In the genomic region with DNA sequence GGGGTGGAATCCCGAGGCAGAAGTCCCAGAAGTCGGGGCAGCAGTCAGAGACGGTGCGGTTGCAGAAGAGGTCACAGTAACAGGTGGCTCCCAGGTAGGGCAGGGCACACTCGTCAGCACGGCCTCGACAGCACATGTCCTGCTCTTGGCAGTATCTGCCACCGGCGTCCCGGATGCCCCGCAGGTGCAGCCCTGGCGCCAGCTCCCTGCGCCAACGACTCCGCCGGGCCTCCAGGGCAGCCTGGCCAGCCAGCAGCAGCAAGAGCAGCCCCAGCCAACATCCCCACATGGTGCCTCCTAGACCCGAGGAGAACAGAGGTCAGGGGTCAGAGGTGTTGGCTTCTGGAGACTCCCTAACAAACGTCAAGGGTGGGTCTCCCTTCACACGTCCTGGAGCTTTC, we compare ENCODE assay signal across 8 mouse cellular contexts. TPM values are rescaled to one million over a fixed set of nuclear protein-coding genes. Genes with fewer than 3 reads are reported as not detected.
DNase-seq lines count a peak whose midpoint lies in the region; ATAC-seq lines count a peak whose summit lies in the region.
"Had no signal": no experiment of that assay in that cellular context is flagged by ENCODE, and none has a peak within 500 bp of the region (broad histone marks: within the 10 kb centered on the region; RNA-seq: fewer than 3 reads in every experiment).

No protein-coding gene starts in this region.

- no peaks in the 10 kb centered on the region for H3K36me3 ChIP-seq in neural tube, embryonic 11.5 days (ENCODE audit: control insufficient read depth, insufficient read depth, low read length)
- no peaks in the 10 kb centered on the region for H3K36me3 ChIP-seq in embryonic facial prominence, embryonic 15.5 days
- H3K36me3 ChIP-seq in kidney, embryonic 15.5 days, result no peaks in the 10 kb centered on the region
- no peaks in the 10 kb centered on the region for H3K36me3 ChIP-seq in stomach, embryonic 15.5 days
- H3K36me3 ChIP-seq in forebrain, embryonic 14.5 days (ENCODE audit: control insufficient read depth, insufficient read depth, low read length), result no peaks in the 10 kb centered on the region

- H3K4me2 ChIP-seq in neural tube, embryonic 11.5 days (ENCODE audit: low read depth), result peak overlapping the region; percentile 22; the same call in 1 of the 2 replicates
- peak overlapping the region; percentile 55 for H3K4me2 ChIP-seq in embryonic facial prominence, embryonic 15.5 days (replicated peaks)
- peak overlapping the region; percentile 70 for H3K4me2 ChIP-seq in kidney, embryonic 15.5 days
- peak overlapping the region; percentile 70 for H3K4me2 ChIP-seq in stomach, embryonic 15.5 days
- no peak overlapping the region for H3K4me2 ChIP-seq in forebrain, embryonic 14.5 days (ENCODE audit: low read length)

- peaks cover 11% of the 10 kb centered on the region; the same call in 1 of the 2 replicates for H3K4me1 ChIP-seq in neural tube, embryonic 11.5 days (ENCODE audit: control insufficient read depth, insufficient read depth, low read length)
- peaks cover 54% of the 10 kb centered on the region for H3K4me1 ChIP-seq in embryonic facial prominence, embryonic 15.5 days
- H3K4me1 ChIP-seq in kidney, embryonic 15.5 days, result peaks cover 81% of the 10 kb centered on the region
- H3K4me1 ChIP-seq in stomach, embryonic 15.5 days, result peaks cover 51% of the 10 kb centered on the region
- H3K4me1 ChIP-seq in forebrain, embryonic 14.5 days (ENCODE audit: control insufficient read depth, insufficient read depth, low read length), result peaks cover 9% of the 10 kb centered on the region

- no peak overlapping the region for H3K9ac ChIP-seq in neural tube, embryonic 11.5 days (ENCODE audit: low read length)
- H3K9ac ChIP-seq in embryonic facial prominence, embryonic 15.5 days, result no peak overlapping the region
- 0 out of 2 replicates have a peak overlapping the region, but pooled peaks have one; percentile 5 for H3K9ac ChIP-seq in kidney, embryonic 15.5 days
- H3K9ac ChIP-seq in stomach, embryonic 15.5 days, result peak overlapping the region; percentile 19
- no peak overlapping the region for H3K9ac ChIP-seq in forebrain, embryonic 14.5 days (ENCODE audit: low read length)

- DNase-seq in neural tube, embryonic 11.5 days (ENCODE audit: low spot score), result no peak
- no peak for DNase-seq in neural tube, embryonic 10.5 days (ENCODE audit: extremely low spot score, low spot score)
- DNase-seq in forebrain, embryonic 14.5 days (ENCODE audit: low spot score), result no peak
- no peak for DNase-seq in right cerebral cortex, postnatal 36 days (ENCODE audit: low spot score in 2 of 2)

- WGBS in neural tube, embryonic 11.5 days, result 48% methylated on average over 19 of the region's 19 CpGs
- 37% methylated on average over 19 of the region's 19 CpGs for WGBS in embryonic facial prominence, embryonic 15.5 days
- WGBS in kidney, embryonic 15.5 days, result 43% methylated on average over 19 of the region's 19 CpGs
- WGBS in stomach, embryonic 15.5 days, result 43% methylated on average over 19 of the region's 19 CpGs
- WGBS in forebrain, embryonic 14.5 days, result 52% methylated on average over 19 of the region's 19 CpGs

- no peak overlapping the region for H3K27ac ChIP-seq in neural tube, embryonic 11.5 days (ENCODE audit: low read depth, low read length)
- no peak overlapping the region for H3K27ac ChIP-seq in embryonic facial prominence, embryonic 15.5 days (replicated peaks)
- peak overlapping the region; percentile 45; the same call in 1 of the 2 replicates for H3K27ac ChIP-seq in kidney, embryonic 15.5 days
- peak overlapping the region; percentile 80 for H3K27ac ChIP-seq in stomach, embryonic 15.5 days
- no peak overlapping the region for H3K27ac ChIP-seq in forebrain, embryonic 14.5 days (ENCODE audit: low read depth, low read length)

- H3K9me3 ChIP-seq in neural tube, embryonic 11.5 days (ENCODE audit: control insufficient read depth, low read length), result no peaks in the 10 kb centered on the region
- H3K9me3 ChIP-seq in embryonic facial prominence, embryonic 15.5 days (replicated peaks), result no peaks in the 10 kb centered on the region
- no peaks in the 10 kb centered on the region for H3K9me3 ChIP-seq in kidney, embryonic 15.5 days (replicated peaks)
- no peaks in the 10 kb centered on the region for H3K9me3 ChIP-seq in stomach, embryonic 15.5 days
- H3K9me3 ChIP-seq in forebrain, embryonic 14.5 days (replicated peaks; ENCODE audit: control insufficient read depth, low read length), result no peaks in the 10 kb centered on the region

- peaks cover 14% of the 10 kb centered on the region; the same call in 1 of the 2 replicates for H3K27me3 ChIP-seq in neural tube, embryonic 11.5 days (ENCODE audit: control insufficient read depth, insufficient read depth, low read length)
- H3K27me3 ChIP-seq in embryonic facial prominence, embryonic 15.5 days, result peaks cover 25% of the 10 kb centered on the region
- H3K27me3 ChIP-seq in kidney, embryonic 15.5 days, result peaks cover 16% of the 10 kb centered on the region
- H3K27me3 ChIP-seq in stomach, embryonic 15.5 days (replicated peaks), result peaks cover 5% of the 10 kb centered on the region; the same call in 1 of the 2 replicates
- peaks cover 3% of the 10 kb centered on the region; the same call in 1 of the 2 replicates for H3K27me3 ChIP-seq in forebrain, embryonic 14.5 days (replicated peaks; ENCODE audit: control insufficient read depth, insufficient read depth, low read length)

- no peak for ATAC-seq in neural tube, embryonic 11.5 days (ENCODE audit: insufficient read depth, low FRiP score, low TSS enrichment)
- ATAC-seq in embryonic facial prominence, embryonic 15.5 days (ENCODE audit: insufficient number of reproducible peaks, low FRiP score, low TSS enrichment, low read depth), result no peak
- ATAC-seq in kidney, embryonic 15.5 days (replicated peaks; ENCODE audit: low FRiP score), result no peak
- no peak for ATAC-seq in stomach, embryonic 15.5 days (ENCODE audit: insufficient read depth, low FRiP score, low read depth)
- ATAC-seq in forebrain, embryonic 14.5 days, result no peak

- H3K4me3 ChIP-seq in neural tube, embryonic 11.5 days (ENCODE audit: low read depth, low read length), result 0 out of 2 replicates have a peak overlapping the region, but pooled peaks have one; percentile 1
- H3K4me3 ChIP-seq in embryonic facial prominence, embryonic 15.5 days (replicated peaks), result peak overlapping the region; percentile 31
- peak overlapping the region; percentile 42 for H3K4me3 ChIP-seq in kidney, embryonic 15.5 days (replicated peaks)
- peak overlapping the region; percentile 39 for H3K4me3 ChIP-seq in stomach, embryonic 15.5 days (replicated peaks)
- H3K4me3 ChIP-seq in forebrain, embryonic 14.5 days (ENCODE audit: low read depth, low read length), result no peak overlapping the region

RNA-seq across cellular contexts. Expression of a gene that starts 1.0 kb away (rescaled TPM):
- polyA plus RNA-seq in neural tube, embryonic 11.5 days (2014; fragmentation: Nextera tagmentation; extraction: Ambion mirVana), result 4.7 and 5.0 TPM in 2 replicates
- polyA plus RNA-seq in embryonic facial prominence, embryonic 15.5 days (2015; fragmentation: Nextera tagmentation; extraction: Ambion mirVana), result 26.5 and 27.4 TPM in 2 replicates
- polyA plus RNA-seq in kidney, embryonic 15.5 days (2015; fragmentation: Nextera tagmentation; extraction: Ambion mirVana), result 51.0 and 62.7 TPM in 2 replicates
- polyA plus RNA-seq in stomach, embryonic 15.5 days (2015; fragmentation: Nextera tagmentation; extraction: Ambion mirVana), result 63.1 and 64.4 TPM in 2 replicates
- 2.7 and 4.0 TPM in 2 replicates for polyA plus RNA-seq in forebrain, embryonic 14.5 days (2014; fragmentation: Nextera tagmentation; extraction: Ambion mirVana)

RNA-seq across cellular contexts. Expression of a gene that starts 34.8 kb away (rescaled TPM):
- polyA plus RNA-seq in neural tube, embryonic 11.5 days (2014; fragmentation: Nextera tagmentation; extraction: Ambion mirVana), result 0.20 and 0.49 TPM in 2 replicates
- 0.16 TPM in 1 of 2 replicates, not detected in the other for polyA plus RNA-seq in embryonic facial prominence, embryonic 15.5 days (2015; fragmentation: Nextera tagmentation; extraction: Ambion mirVana)
- 0.17 and 0.62 TPM in 2 replicates for polyA plus RNA-seq in kidney, embryonic 15.5 days (2015; fragmentation: Nextera tagmentation; extraction: Ambion mirVana)
- 0.23 and 0.42 TPM in 2 replicates for polyA plus RNA-seq in stomach, embryonic 15.5 days (2015; fragmentation: Nextera tagmentation; extraction: Ambion mirVana)
- polyA plus RNA-seq in forebrain, embryonic 14.5 days (2014; fragmentation: Nextera tagmentation; extraction: Ambion mirVana), result 0.13 and 0.48 TPM in 2 replicates

RNA-seq across cellular contexts. Expression of a gene that starts 48.3 kb away (rescaled TPM):
- not detected in 2 replicates for polyA plus RNA-seq in neural tube, embryonic 11.5 days (2014; fragmentation: Nextera tagmentation; extraction: Ambion mirVana)
- polyA plus RNA-seq in embryonic facial prominence, embryonic 15.5 days (2015; fragmentation: Nextera tagmentation; extraction: Ambion mirVana), result not detected in 2 replicates
- polyA plus RNA-seq in kidney, embryonic 15.5 days (2015; fragmentation: Nextera tagmentation; extraction: Ambion mirVana), result 0.26 and 0.39 TPM in 2 replicates
- polyA plus RNA-seq in stomach, embryonic 15.5 days (2015; fragmentation: Nextera tagmentation; extraction: Ambion mirVana), result not detected in 2 replicates
- polyA plus RNA-seq in forebrain, embryonic 14.5 days (2014; fragmentation: Nextera tagmentation; extraction: Ambion mirVana), result 0.11 and 0.89 TPM in 2 replicates
- polyA plus RNA-seq: testis, adult 2 months had no signal

Comparison
In these comparisons a context has a peak if more than half of its experiments do, and no peak if none do; other contexts are left out.
1. H3K27ac ChIP-seq: peak in kidney, embryonic 15.5 days (single experiment) and stomach, embryonic 15.5 days (single experiment); none in neural tube, embryonic 11.5 days (single experiment), embryonic facial prominence, embryonic 15.5 days (single experiment) and forebrain, embryonic 14.5 days (single experiment).
2. H3K9ac ChIP-seq: peak in kidney, embryonic 15.5 days (single experiment) and stomach, embryonic 15.5 days (single experiment); none in neural tube, embryonic 11.5 days (single experiment), embryonic facial prominence, embryonic 15.5 days (single experiment) and forebrain, embryonic 14.5 days (single experiment).